Mouse (Mus musculus) adrenal gland, adult 8-10 months (tissue): ENCODE results near the gene Itgam. TPM values are rescaled to one million over a fixed set of nuclear protein-coding genes. Genes with fewer than 3 reads are reported as not detected.
"Not testable (repeated sequence)": the region's sequence is repeated elsewhere in the genome, so short reads cannot be mapped to it uniquely, and the experiment has no call there.

ENCODE experiments used
- DNase-seq: peaks from one replicate; pipeline ENCODE4 v3.0.0; 2022
- total RNA-seq, 4 experiments: library from RNA; stranded (reverse); gene quantifications; 2 replicates each; pipeline ENCODE4 v1.2.4; 2022

Itgam gene
- total RNA-seq, result 1 to 10 TPM; 5.6 to 6.9 (median 6.4) TPM

GRCm38 (mm10) chr7:128062456-128062855, at the start of gene Itgam, which contains the start of gene Gm49368:
Gene Itgam, plus strand, starts transcription at chr7:128062640.
Gene Gm49368, plus strand, starts transcription at chr7:128062683.
- no peak for DNase-seq

GRCm38 (mm10) chr7:128013116-128013515, 49.3 kb upstream of the Itgam start:
- no peak for DNase-seq

- DNase-seq, result not testable (repeated sequence)
Observed at GRCm38 (mm10) chr7:128016134-128016533, 46.3 kb upstream of the Itgam start.

- no peak for DNase-seq
Observed at GRCm38 (mm10) chr7:128016650-128017049, 45.8 kb upstream of the Itgam start.

- DNase-seq, result no peak
Observed at GRCm38 (mm10) chr7:128018275-128018674, 44.2 kb upstream of the Itgam start.

GRCm38 (mm10) chr7:128019187-128019586, 43.3 kb upstream of the Itgam start:
- no peak for DNase-seq

- DNase-seq, result no peak
Observed at GRCm38 (mm10) chr7:128022974-128023373, 39.5 kb upstream of the Itgam start.

- no peak for DNase-seq
Observed at GRCm38 (mm10) chr7:128023565-128023964, 38.9 kb upstream of the Itgam start.

- DNase-seq, result no peak
Observed at GRCm38 (mm10) chr7:128024364-128024763, 38.1 kb upstream of the Itgam start.

GRCm38 (mm10) chr7:128024932-128025331, 37.5 kb upstream of the Itgam start:
- DNase-seq, result no peak

- DNase-seq, result no peak
Observed at GRCm38 (mm10) chr7:128025381-128025780, 37.1 kb upstream of the Itgam start.

- no peak for DNase-seq
Observed at GRCm38 (mm10) chr7:128031403-128031976, 30.9 kb upstream of the Itgam start.

GRCm38 (mm10) chr7:128032290-128032988, 30.0 kb upstream of the Itgam start:
- DNase-seq, result no peak

GRCm38 (mm10) chr7:128032989-128033293, 29.5 kb upstream of the Itgam start:
- no peak for DNase-seq

GRCm38 (mm10) chr7:128033616-128034015, 28.8 kb upstream of the Itgam start:
- DNase-seq, result no peak

GRCm38 (mm10) chr7:128042161-128042820, 20.1 kb upstream of the Itgam start:
- DNase-seq, result not testable (repeated sequence)

- no peak for DNase-seq
Observed at GRCm38 (mm10) chr7:128044142-128044785, 18.2 kb upstream of the Itgam start.

- DNase-seq, result no peak
Observed at GRCm38 (mm10) chr7:128045640-128046039, 16.8 kb upstream of the Itgam start.

GRCm38 (mm10) chr7:128048819-128049218, 13.6 kb upstream of the Itgam start:
- DNase-seq, result no peak

- no peak for DNase-seq
Observed at GRCm38 (mm10) chr7:128049254-128049653, 13.2 kb upstream of the Itgam start.

- no peak for DNase-seq
Observed at GRCm38 (mm10) chr7:128050739-128051138, 11.7 kb upstream of the Itgam start.

- DNase-seq, result no peak
Observed at GRCm38 (mm10) chr7:128053061-128053460, 9.4 kb upstream of the Itgam start.

GRCm38 (mm10) chr7:128056917-128057444, 5.5 kb upstream of the Itgam start:
- DNase-seq, result no peak
